Mouse (Mus musculus) small intestine, adult 2 months (tissue): ENCODE results near the gene Cul4a. TPM values are rescaled to one million over a fixed set of nuclear protein-coding genes. Genes with fewer than 3 reads are reported as not detected.
"Not testable (repeated sequence)": the region's sequence is repeated elsewhere in the genome, so short reads cannot be mapped to it uniquely, and the experiment has no call there.

Experiments used
- H3K27ac ChIP-seq: fragments of 200-500 bp; 2 replicates; pipeline ENCODE4 v1.5.1; 2012; ENCODE audit warnings: low read depth, low read length, control low read depth, inconsistent platforms; ENCODE audit not compliant: insufficient read depth
- H3K27me3 ChIP-seq: fragments of 200-500 bp; 2 replicates; pipeline ENCODE4 v1.6.1; 2012; ENCODE audit warnings: mild to moderate bottlenecking, moderate library complexity, low read length, inconsistent platforms; ENCODE audit not compliant: control insufficient read depth, insufficient read depth
- H3K36me3 ChIP-seq: fragments of 200-500 bp; 2 replicates; pipeline ENCODE4 v1.6.1; 2012; ENCODE audit warnings: mild to moderate bottlenecking, low read length, control low read depth, inconsistent platforms; ENCODE audit not compliant: control insufficient read depth, insufficient read depth
- H3K4me1 ChIP-seq: fragments of 200-500 bp; 2 replicates; pipeline ENCODE4 v1.6.1; 2012; ENCODE audit warnings: low read length, inconsistent platforms, mixed read lengths; ENCODE audit not compliant: control insufficient read depth, insufficient read depth, insufficient read length
- H3K4me3 ChIP-seq: fragments of 200-500 bp; 2 replicates; pipeline ENCODE4 v1.5.1; 2012; ENCODE audit warnings: low read depth, mild to moderate bottlenecking, control low read depth, inconsistent platforms, low read length, moderate library complexity
- CTCF ChIP-seq: fragments of 200-500 bp; IDR thresholded peaks from 2 replicates; pipeline ENCODE4 v1.5.1; 2012; ENCODE audit warnings: low read depth, mild to moderate bottlenecking, control low read depth, inconsistent platforms, low read length, moderate library complexity, mixed read lengths; ENCODE audit not compliant: insufficient replicate concordance, insufficient read length; ENCODE audit errors: extremely low read depth
- POLR2A ChIP-seq: fragments of 200-500 bp; IDR thresholded peaks from 2 replicates; pipeline ENCODE4 v1.6.1; 2012; ENCODE audit warnings: low read depth, mild to moderate bottlenecking, control low read depth, inconsistent platforms, low read length, moderate library complexity
- WGBS: fragments of 180-500 bp; shearing (Covaris S2); methylation state at CpG from one replicate; pipeline ENCODE4 v1.1.7; 2018; 5-methylcytosine and 5-hydroxymethylcytosine counted together
- polyA plus RNA-seq: library from polyadenylated mRNA; depleted of rRNA; stranded (reverse); fragments of >200 nt; gene quantifications from 2 replicates; pipeline ENCODE4 v1.2.3, GENCODE M21; 2012; rRNA removed

Cul4a gene
- 19.2 and 23.8 TPM in 2 replicates for polyA plus RNA-seq

GRCm38 (mm10) chr8:13105087-13105881 lies at the start of gene Cul4a, which contains the start of gene Pcid2:
Gene Cul4a, plus strand, starts transcription at chr8:13105621.
Gene Pcid2, minus strand, starts transcription at chr8:13105459.
- 1% methylated on average over 81 of the region's 87 CpGs for WGBS
- Histone ChIP-seq H3K27me3 (no peaks in the 10 kb centered on the region), H3K4me1 (peaks cover 3% of the 10 kb centered on the region; the same call in 1 of the 2 replicates), H3K4me3 (peak within 1 kb of the TSS; percentile 89), H3K36me3 (0 out of 2 replicates have a peak, but pooled peaks cover 2% of the 10 kb centered on the region), H3K27ac (peak within 1 kb of the TSS; percentile 73)
- TF ChIP-seq POLR2A (peak; percentile 52), CTCF (peak; percentile 47)

GRCm38 (mm10) chr8:13057351-13057750 lies 48.1 kb upstream of the Cul4a start:
- H3K4me1 ChIP-seq, result peaks cover 10% of the 10 kb centered on the region; the same call in 1 of the 2 replicates
- no peak overlapping the region for H3K4me3 ChIP-seq
- no peak overlapping the region for H3K27ac ChIP-seq
- H3K36me3 ChIP-seq, result no peaks in the 10 kb centered on the region
- WGBS, result 39% methylated on average over 4 of the region's 4 CpGs
- TF ChIP-seq POLR2A, result no peak
- TF ChIP-seq CTCF, result no peak
- H3K27me3 ChIP-seq, result no peaks in the 10 kb centered on the region

DNA sequence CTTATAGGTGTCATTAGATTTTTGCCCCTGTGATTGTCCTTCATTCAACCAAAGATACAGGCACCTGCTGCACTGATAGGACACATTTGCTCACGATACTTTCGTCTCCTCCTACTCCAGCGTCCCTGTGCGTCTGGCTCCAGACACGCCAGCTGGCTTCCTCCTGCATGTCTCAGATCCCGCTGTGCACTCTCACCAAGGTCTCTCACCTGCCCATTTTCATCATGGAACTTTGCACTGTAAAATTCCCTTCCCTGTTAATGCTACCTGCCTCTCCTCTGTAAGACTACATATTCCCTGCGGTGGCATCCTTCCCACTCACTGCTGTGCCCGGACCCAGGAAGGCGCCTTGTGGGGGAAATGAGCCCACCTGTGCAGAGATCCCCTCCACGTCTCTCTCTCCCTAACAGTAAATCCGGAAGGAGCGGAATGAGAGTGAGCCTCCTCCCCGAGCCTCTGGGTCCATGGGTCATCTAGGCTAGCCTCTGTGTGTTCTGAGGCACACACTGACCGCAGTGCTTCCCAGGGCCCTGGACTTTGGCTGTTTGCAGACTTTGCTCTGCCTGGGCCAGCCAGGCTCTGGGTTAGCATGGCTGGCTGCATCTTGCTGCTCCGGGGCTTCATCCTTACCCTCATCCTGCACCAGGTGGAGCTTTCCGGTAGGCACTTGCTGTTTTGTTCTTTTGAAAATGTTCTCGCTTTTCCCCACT lies 44.8 kb upstream of the Cul4a start, which contains the start of gene Proz:
TSS of gene Proz (plus strand) at position 474 of the 710 bp plus-strand sequence.
- TF ChIP-seq POLR2A, result no peak
- TF ChIP-seq CTCF, result no peak

DNA sequence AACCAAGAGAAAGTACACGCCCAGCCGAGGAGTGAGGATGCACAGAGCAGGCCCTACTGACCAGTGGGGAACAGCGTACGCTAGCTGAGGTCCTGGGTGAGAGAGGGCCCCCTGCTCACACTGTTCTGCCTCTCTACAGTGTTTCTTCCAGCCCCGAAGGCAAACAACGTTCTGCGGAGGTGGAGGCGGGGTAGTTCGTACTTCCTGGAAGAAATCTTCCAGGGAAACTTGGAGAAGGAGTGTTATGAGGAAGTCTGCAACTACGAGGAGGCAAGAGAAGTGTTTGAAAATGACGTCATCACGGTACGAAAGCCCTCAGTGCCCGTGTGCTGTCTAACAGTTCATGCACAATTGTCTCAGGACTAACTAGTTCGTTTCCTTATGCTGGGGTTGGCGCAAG lies 42.3 kb upstream of the Cul4a start:
- H3K4me3 ChIP-seq, result no peak overlapping the region
- WGBS, result 40% methylated on average over 16 of the region's 16 CpGs
- H3K4me1 ChIP-seq, result peaks cover 16% of the 10 kb centered on the region; the same call in 1 of the 2 replicates
- TF ChIP-seq POLR2A, result no peak
- no peak for TF ChIP-seq CTCF
- H3K27me3 ChIP-seq, result no peaks in the 10 kb centered on the region
- no peak overlapping the region for H3K27ac ChIP-seq
- H3K36me3 ChIP-seq, result no peaks in the 10 kb centered on the region

More for the DNA sequence above, 44.8 kb upstream of the Cul4a start, which contains the start of gene Proz:
- Histone ChIP-seq H3K4me1 (peaks cover 20% of the 10 kb centered on the region; the same call in 1 of the 2 replicates), H3K27ac (peak within 1 kb of the TSS; percentile 97), H3K27me3 (no peaks in the 10 kb centered on the region), H3K36me3 (no peaks in the 10 kb centered on the region), H3K4me3 (peak within 1 kb of the TSS; percentile 54)
- 27% methylated on average over 17 of the region's 17 CpGs for WGBS

DNA sequence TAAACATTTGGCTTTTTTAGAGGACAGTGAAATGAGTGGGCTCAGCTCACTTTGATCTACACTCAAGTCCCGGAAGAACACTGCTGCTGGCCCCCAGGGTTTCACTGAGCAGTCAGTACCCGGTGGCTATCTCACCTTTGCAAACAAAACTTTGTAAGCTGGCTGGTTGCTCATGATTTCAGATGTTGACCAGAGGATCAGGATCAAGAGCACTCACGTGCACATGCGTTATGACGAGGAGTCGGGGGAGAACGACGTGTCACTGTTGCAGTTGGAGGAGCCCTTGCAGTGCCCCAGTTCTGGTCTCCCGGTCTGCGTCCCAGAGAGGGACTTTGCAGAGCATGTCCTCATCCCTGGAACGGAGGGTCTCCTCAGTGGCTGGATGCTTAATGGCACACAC lies 32.2 kb upstream of the Cul4a start:
- Histone ChIP-seq H3K4me3 (no peak overlapping the region), H3K27ac (no peak overlapping the region), H3K36me3 (peaks cover 23% of the 10 kb centered on the region), H3K27me3 (no peaks in the 10 kb centered on the region), H3K4me1 (no peaks in the 10 kb centered on the region)
- 79% methylated on average over 11 of the region's 11 CpGs for whole genome bisulfite sequencing
- TF ChIP-seq CTCF, result no peak
- TF ChIP-seq POLR2A, result no peak

GRCm38 (mm10) chr8:13075044-13075443 lies 30.4 kb upstream of the Cul4a start:
- Histone ChIP-seq H3K27ac (no peak overlapping the region), H3K4me3 (no peak overlapping the region), H3K27me3 (no peaks in the 10 kb centered on the region), H3K4me1 (no peaks in the 10 kb centered on the region), H3K36me3 (peaks cover 38% of the 10 kb centered on the region)
- 92% methylated on average over 8 of the region's 8 CpGs for WGBS
- TF ChIP-seq CTCF (no peak), POLR2A (no peak)

DNA sequence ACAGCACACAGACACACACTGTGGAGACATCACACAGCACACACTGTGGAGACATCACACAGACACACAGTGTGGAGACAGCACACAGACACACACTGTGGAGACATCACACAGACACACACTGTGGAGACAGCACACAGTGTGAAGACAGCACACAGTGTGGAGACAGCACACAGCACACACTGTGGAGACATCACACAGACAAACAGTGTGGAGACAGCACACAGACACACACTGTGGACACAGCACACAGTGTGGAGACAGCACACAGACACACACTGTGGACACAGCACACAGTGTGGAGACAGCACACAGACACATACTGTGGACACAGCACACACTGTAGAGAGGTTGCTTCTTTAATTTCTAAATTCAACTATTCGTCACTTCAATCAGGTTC lies 29.8 kb upstream of the Cul4a start:
- not testable (repeated sequence) for H3K4me1 ChIP-seq, H3K4me3 ChIP-seq, H3K27me3 ChIP-seq, H3K27ac ChIP-seq
- H3K36me3 ChIP-seq, result peaks cover 44% of the 10 kb centered on the region
- 94% methylated on average over 1 of the region's 1 CpGs for WGBS
